Mouse (Mus musculus): ENCODE data around the gene Slc4a5. TPM values are rescaled to one million over a fixed set of nuclear protein-coding genes. Genes with fewer than 3 reads are reported as not detected.
A peak's percentile ranks its signal among the peaks of the same experiment; 100 is the strongest.

Slc4a5 gene
- polyA plus RNA-seq, 1 experiment from 2014 or later, result 0.41 TPM

DNA sequence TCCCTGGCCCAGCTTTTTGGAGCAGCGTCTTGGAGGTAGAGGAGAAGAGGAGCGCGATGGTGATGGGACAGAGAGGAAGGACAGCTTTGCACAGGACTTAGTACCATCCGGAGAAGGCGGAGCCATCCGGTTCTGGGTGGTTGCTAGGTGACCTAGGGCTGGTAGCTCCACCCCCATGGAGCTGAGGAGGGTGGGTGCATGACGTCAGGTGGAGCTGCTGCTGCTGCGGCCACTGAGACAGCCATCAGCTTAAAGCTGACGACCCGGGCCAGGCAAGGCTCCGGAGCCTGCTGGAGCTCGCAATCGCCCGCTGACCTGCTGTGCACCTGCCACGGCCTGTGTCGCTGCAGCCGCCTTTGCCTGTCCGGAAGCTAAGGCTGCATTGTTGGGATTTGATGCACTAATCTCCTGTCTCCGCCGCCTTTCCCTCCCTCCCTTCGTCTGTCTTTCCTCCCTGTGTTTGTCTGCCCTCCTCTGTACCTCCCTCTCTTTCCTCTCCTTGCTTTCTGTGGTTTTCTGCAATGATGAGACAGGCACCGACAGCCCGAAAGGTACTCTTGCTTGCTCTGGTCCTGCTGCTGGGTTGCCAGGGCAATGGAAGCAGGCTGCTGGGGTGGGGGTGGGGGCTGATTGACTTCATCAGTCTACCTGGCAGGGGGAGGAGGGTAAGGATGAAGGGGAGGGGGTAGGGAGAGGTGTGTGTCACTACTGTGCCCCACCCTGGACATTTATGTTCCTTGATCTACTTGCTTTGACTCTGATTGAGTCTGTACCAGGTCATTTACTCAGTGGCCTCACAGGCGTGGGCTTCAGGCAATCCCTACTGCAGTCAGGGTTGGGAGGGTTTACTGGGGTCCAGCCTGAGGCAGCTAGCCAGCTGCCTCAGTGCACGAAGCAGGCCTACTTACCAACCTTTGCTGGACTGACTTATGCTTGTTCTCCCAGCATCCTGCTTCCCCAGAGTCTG is 33.5 kb upstream of the Slc4a5 start:
- Histone ChIP-seq H3K4me1 (replicated peaks; ENCODE audit: control insufficient read depth, insufficient read depth, low read length) (peaks cover 14% of the 10 kb centered on the region), H3K4me2 (peak overlapping the region; percentile 46), H3K9me3 (ENCODE audit: control insufficient read depth, low read length) (no peaks in the 10 kb centered on the region), H3K36me3 (ENCODE audit: control insufficient read depth, insufficient read depth, low read length) (peaks cover 24% of the 10 kb centered on the region), H3K4me3 (ENCODE audit: low read depth, low read length) (no peak overlapping the region), H3K9ac (ENCODE audit: low read depth, low read length) (no peak overlapping the region), H3K27me3 (replicated peaks; ENCODE audit: control insufficient read depth, insufficient read depth, low read length) (no peaks in the 10 kb centered on the region), H3K27ac (ENCODE audit: low read depth, low read length) (no peak overlapping the region)
- 20% methylated on average over 25 of the region's 25 CpGs for WGBS
- peak; percentile 70 for ATAC-seq (replicated peaks; ENCODE audit: low FRiP score)
- peak; percentile 61 for DNase-seq (ENCODE audit: low spot score)

DNA sequence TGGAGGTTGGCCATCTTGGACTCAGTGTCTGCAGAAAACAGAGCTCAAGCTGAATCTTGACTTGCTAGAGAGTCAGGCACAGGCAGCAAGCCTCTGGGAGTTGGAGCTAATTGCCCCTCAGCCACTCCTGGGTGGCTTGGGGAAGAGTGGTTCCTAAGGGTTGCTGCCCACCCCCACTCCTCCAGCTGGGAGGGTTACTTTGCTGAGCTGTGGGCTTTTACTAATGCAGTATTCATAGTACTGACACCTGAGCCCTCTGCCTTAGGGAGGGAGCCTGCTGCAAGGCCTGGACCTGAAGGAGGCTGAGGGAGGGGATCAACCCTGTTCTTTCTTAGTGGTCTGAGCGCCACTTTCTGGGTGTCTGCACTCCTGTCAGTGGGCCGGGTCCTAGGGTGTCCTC is 32.7 kb upstream of the Slc4a5 start:
- no peak overlapping the region for H3K9ac ChIP-seq (ENCODE audit: low read depth, low read length)
- WGBS, result 78% methylated on average over 2 of the region's 2 CpGs
- DNase-seq (ENCODE audit: low spot score) (no peak), ATAC-seq (replicated peaks; ENCODE audit: low FRiP score) (no peak)
- no peak overlapping the region for H3K27ac ChIP-seq (ENCODE audit: low read depth, low read length)
- H3K4me2 ChIP-seq, result no peak overlapping the region
- H3K4me1 ChIP-seq (replicated peaks; ENCODE audit: control insufficient read depth, insufficient read depth, low read length), result peaks cover 14% of the 10 kb centered on the region
- no peak overlapping the region for H3K4me3 ChIP-seq (ENCODE audit: low read depth, low read length)
- peaks cover 31% of the 10 kb centered on the region for H3K36me3 ChIP-seq (ENCODE audit: control insufficient read depth, insufficient read depth, low read length)
- H3K9me3 ChIP-seq (ENCODE audit: control insufficient read depth, low read length), result no peaks in the 10 kb centered on the region
- no peaks in the 10 kb centered on the region for H3K27me3 ChIP-seq (replicated peaks; ENCODE audit: control insufficient read depth, insufficient read depth, low read length)

DNA sequence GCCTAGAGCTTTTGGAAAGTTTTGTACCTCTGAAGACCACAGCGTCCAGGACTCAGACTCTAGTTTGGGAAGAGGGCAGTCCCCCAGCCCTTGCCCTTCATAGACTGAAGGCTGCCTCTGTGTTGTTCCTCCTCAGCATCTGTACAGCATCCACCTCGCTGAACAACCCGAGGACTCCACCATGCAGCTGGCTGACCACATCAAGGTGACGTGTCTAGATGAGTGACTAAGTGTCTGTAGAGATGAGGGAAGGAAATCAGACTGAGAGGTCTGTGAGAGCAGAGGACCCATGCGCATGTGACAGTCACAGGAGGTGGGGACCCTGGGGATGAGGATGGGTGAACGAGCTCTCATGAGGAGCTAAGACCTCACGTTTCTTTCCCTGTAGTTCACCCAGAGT is 26.1 kb upstream of the Slc4a5 start:
- no peaks in the 10 kb centered on the region for H3K27me3 ChIP-seq (replicated peaks; ENCODE audit: control insufficient read depth, insufficient read depth, low read length)
- H3K4me2 ChIP-seq, result no peak overlapping the region
- no peak overlapping the region for H3K9ac ChIP-seq (ENCODE audit: low read depth, low read length)
- ATAC-seq (replicated peaks; ENCODE audit: low FRiP score) (no peak), DNase-seq (ENCODE audit: low spot score) (no peak)
- peaks cover 1% of the 10 kb centered on the region; the same call in 1 of the 2 replicates for H3K4me1 ChIP-seq (replicated peaks; ENCODE audit: control insufficient read depth, insufficient read depth, low read length)
- no peaks in the 10 kb centered on the region for H3K9me3 ChIP-seq (ENCODE audit: control insufficient read depth, low read length)
- peaks cover 74% of the 10 kb centered on the region for H3K36me3 ChIP-seq (ENCODE audit: control insufficient read depth, insufficient read depth, low read length)
- H3K27ac ChIP-seq (ENCODE audit: low read depth, low read length), result no peak overlapping the region
- 86% methylated on average over 7 of the region's 7 CpGs for WGBS
- no peak overlapping the region for H3K4me3 ChIP-seq (ENCODE audit: low read depth, low read length)

DNA sequence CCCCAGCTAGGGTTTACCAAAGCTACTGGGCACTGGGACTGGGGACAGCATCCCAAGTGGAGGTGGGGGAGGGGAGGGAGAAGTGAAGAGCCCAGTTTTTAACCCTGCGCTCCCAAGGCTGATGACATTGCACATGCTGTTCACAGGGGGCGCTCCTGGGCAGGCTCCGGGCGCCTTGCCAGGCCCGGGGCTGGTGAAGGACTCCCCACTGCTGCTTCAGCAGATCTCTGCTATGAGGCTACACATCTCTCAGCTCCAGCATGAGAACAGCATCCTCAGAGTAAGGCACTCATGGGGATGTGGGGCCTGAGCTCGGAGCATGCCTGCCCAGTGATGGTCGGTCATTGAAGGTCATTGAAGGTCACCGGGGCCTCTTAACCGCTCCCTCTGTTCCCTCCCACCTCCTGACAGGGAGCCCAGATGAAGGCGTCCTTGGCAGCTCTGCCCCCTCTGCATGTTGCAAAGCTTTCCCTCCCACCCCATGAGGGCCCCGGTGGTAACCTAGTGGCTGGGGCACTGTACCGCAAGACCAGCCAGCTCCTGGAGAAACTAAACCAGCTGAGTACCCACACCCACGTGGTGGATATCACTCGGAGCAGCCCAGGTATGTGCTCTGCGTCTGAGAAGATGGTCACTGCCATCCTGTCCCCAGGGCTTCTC is 22.2 kb upstream of the Slc4a5 start:
- no peaks in the 10 kb centered on the region for H3K27me3 ChIP-seq (replicated peaks; ENCODE audit: control insufficient read depth, insufficient read depth, low read length)
- no peaks in the 10 kb centered on the region for H3K4me1 ChIP-seq (replicated peaks; ENCODE audit: control insufficient read depth, insufficient read depth, low read length)
- peaks cover 45% of the 10 kb centered on the region for H3K36me3 ChIP-seq (ENCODE audit: control insufficient read depth, insufficient read depth, low read length)
- H3K4me2 ChIP-seq, result no peak overlapping the region
- H3K4me3 ChIP-seq (ENCODE audit: low read depth, low read length), result no peak overlapping the region
- no peak overlapping the region for H3K27ac ChIP-seq (ENCODE audit: low read depth, low read length)
- ATAC-seq (replicated peaks; ENCODE audit: low FRiP score) (no peak), DNase-seq (ENCODE audit: low spot score) (no peak)
- no peaks in the 10 kb centered on the region for H3K9me3 ChIP-seq (ENCODE audit: control insufficient read depth, low read length)
- H3K9ac ChIP-seq (ENCODE audit: low read depth, low read length), result no peak overlapping the region
- WGBS, result 65% methylated on average over 15 of the region's 15 CpGs

GRCm38 (mm10) chr6:83203320-83203719 is 16.3 kb upstream of the Slc4a5 start:
- no peak for DNase-seq (ENCODE audit: low spot score)
- H3K36me3 ChIP-seq (ENCODE audit: control insufficient read depth, insufficient read depth, low read length), result peaks cover 3% of the 10 kb centered on the region; the same call in 1 of the 2 replicates
- no peak for ATAC-seq (replicated peaks; ENCODE audit: low FRiP score)
- H3K27ac ChIP-seq (ENCODE audit: low read depth, low read length), result no peak overlapping the region
- no peak overlapping the region for H3K9ac ChIP-seq (ENCODE audit: low read depth, low read length)
- H3K4me3 ChIP-seq (ENCODE audit: low read depth, low read length), result no peak overlapping the region
- WGBS, result 80% methylated on average over 4 of the region's 4 CpGs
- H3K27me3 ChIP-seq (replicated peaks; ENCODE audit: control insufficient read depth, insufficient read depth, low read length), result no peaks in the 10 kb centered on the region
- H3K9me3 ChIP-seq (ENCODE audit: control insufficient read depth, low read length), result no peaks in the 10 kb centered on the region
- H3K4me2 ChIP-seq, result no peak overlapping the region
- H3K4me1 ChIP-seq (replicated peaks; ENCODE audit: control insufficient read depth, insufficient read depth, low read length), result no peaks in the 10 kb centered on the region

GRCm38 (mm10) chr6:83205851-83206250 is 13.8 kb upstream of the Slc4a5 start:
- no peaks in the 10 kb centered on the region for H3K36me3 ChIP-seq (ENCODE audit: control insufficient read depth, insufficient read depth, low read length)
- 89% methylated on average over 3 of the region's 3 CpGs for WGBS
- H3K27me3 ChIP-seq (replicated peaks; ENCODE audit: control insufficient read depth, insufficient read depth, low read length), result no peaks in the 10 kb centered on the region
- DNase-seq (ENCODE audit: low spot score) (no peak), ATAC-seq (replicated peaks; ENCODE audit: low FRiP score) (no peak)
- H3K4me3 ChIP-seq (ENCODE audit: low read depth, low read length), result no peak overlapping the region
- no peaks in the 10 kb centered on the region for H3K4me1 ChIP-seq (replicated peaks; ENCODE audit: control insufficient read depth, insufficient read depth, low read length)
- no peak overlapping the region for H3K4me2 ChIP-seq
- H3K27ac ChIP-seq (ENCODE audit: low read depth, low read length), result no peak overlapping the region
- no peak overlapping the region for H3K9ac ChIP-seq (ENCODE audit: low read depth, low read length)
- H3K9me3 ChIP-seq (ENCODE audit: control insufficient read depth, low read length), result no peaks in the 10 kb centered on the region

GRCm38 (mm10) chr6:83206321-83206720 is 13.3 kb upstream of the Slc4a5 start:
- Histone ChIP-seq H3K9me3 (ENCODE audit: control insufficient read depth, low read length) (no peaks in the 10 kb centered on the region), H3K4me2 (no peak overlapping the region), H3K27ac (ENCODE audit: low read depth, low read length) (no peak overlapping the region), H3K4me1 (replicated peaks; ENCODE audit: control insufficient read depth, insufficient read depth, low read length) (no peaks in the 10 kb centered on the region), H3K4me3 (ENCODE audit: low read depth, low read length) (no peak overlapping the region), H3K36me3 (ENCODE audit: control insufficient read depth, insufficient read depth, low read length) (no peaks in the 10 kb centered on the region), H3K27me3 (replicated peaks; ENCODE audit: control insufficient read depth, insufficient read depth, low read length) (no peaks in the 10 kb centered on the region), H3K9ac (ENCODE audit: low read depth, low read length) (no peak overlapping the region)
- no peak for ATAC-seq (replicated peaks; ENCODE audit: low FRiP score)
- no peak for DNase-seq (ENCODE audit: low spot score)
- WGBS, result 76% methylated on average over 11 of the region's 11 CpGs

DNA sequence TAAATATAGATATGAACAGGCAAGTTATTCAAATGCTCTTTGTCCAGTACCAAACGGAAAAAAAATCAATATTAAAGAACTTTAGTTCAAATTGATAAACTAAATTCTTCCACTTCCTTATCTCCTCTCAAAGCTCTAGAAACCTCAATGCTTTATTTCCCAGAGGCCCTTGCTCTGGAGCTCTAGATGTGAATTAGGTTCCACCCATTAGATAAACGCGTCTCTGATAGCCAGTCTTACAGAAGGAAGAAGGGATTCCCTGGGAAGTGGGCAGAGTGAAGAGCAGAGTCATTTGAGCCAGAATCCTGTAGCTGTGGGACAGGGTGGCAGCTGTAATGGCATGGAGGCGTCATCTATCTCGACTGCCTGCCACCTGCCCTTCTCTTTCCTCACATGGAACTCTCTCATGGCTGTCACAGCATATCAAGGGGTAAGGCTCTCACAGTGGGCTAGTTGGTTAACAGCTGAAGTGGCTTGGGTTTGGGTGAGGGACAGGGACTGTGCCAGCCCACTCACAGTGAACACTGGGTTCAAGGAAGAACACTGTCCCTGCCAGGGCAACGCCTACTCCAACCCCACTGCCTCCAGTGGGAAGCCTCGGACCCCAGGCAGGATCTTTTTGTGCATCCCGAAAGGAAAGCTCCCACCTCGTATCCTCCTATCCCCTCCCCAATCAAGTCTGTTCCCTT is 12.1 kb upstream of the Slc4a5 start:
- Histone ChIP-seq H3K9ac (ENCODE audit: low read depth, low read length) (no peak overlapping the region), H3K27ac (ENCODE audit: low read depth, low read length) (no peak overlapping the region), H3K9me3 (ENCODE audit: control insufficient read depth, low read length) (no peaks in the 10 kb centered on the region), H3K36me3 (ENCODE audit: control insufficient read depth, insufficient read depth, low read length) (no peaks in the 10 kb centered on the region), H3K4me3 (ENCODE audit: low read depth, low read length) (no peak overlapping the region), H3K27me3 (replicated peaks; ENCODE audit: control insufficient read depth, insufficient read depth, low read length) (no peaks in the 10 kb centered on the region), H3K4me1 (replicated peaks; ENCODE audit: control insufficient read depth, insufficient read depth, low read length) (no peaks in the 10 kb centered on the region), H3K4me2 (no peak overlapping the region)
- no peak for DNase-seq (ENCODE audit: low spot score)
- 58% methylated on average over 9 of the region's 9 CpGs for WGBS
- ATAC-seq (replicated peaks; ENCODE audit: low FRiP score), result no peak
